8 mouse cellular contexts compared by ENCODE assay signal in genomic region chr3:103573791-103574166, GRCm38 (mm10). TPM values are rescaled to one million over a fixed set of nuclear protein-coding genes. Genes with fewer than 3 reads are reported as not detected.
DNase-seq lines count a peak whose midpoint lies in the region; ATAC-seq lines count a peak whose summit lies in the region.

No protein-coding gene starts in this region.

- H3K4me1 ChIP-seq in heart, embryonic 10.5 days: peaks cover 31% of the 10 kb centered on the region
- H3K4me1 ChIP-seq in kidney, embryonic 16.5 days (ENCODE audit: insufficient read depth, low read length): peaks cover 16% of the 10 kb centered on the region
- peaks cover 47% of the 10 kb centered on the region for H3K4me1 ChIP-seq in midbrain, embryonic 10.5 days

- DNase-seq in urinary bladder, postnatal 14 days (ENCODE audit: low spot score): peak; percentile 70
- DNase-seq in urinary bladder, adult 2 months (ENCODE audit: low spot score): no peak
- peak; percentile 39 to 48 for DNase-seq in cerebellum, postnatal 10 days
- peak; percentile 92 for DNase-seq in heart, embryonic 10.5 days (ENCODE audit: low spot score)
- peak; percentile 79 for DNase-seq in midbrain, embryonic 10.5 days (ENCODE audit: low spot score)
- peak; percentile 18 to 36 for DNase-seq in thymus, adult 18-20 months
- no peak for DNase-seq in right cerebral cortex, postnatal 36 days (ENCODE audit: low spot score in 2 of 2)

- H3K27me3 ChIP-seq in heart, embryonic 10.5 days (ENCODE audit: insufficient read depth, poor library complexity, severe bottlenecking): peaks cover 81% of the 10 kb centered on the region
- H3K27me3 ChIP-seq in kidney, embryonic 16.5 days (ENCODE audit: insufficient read depth, low read length): peaks cover 72% of the 10 kb centered on the region
- H3K27me3 ChIP-seq in midbrain, embryonic 10.5 days (ENCODE audit: low read depth, poor library complexity, severe bottlenecking): peaks cover 87% of the 10 kb centered on the region

- WGBS in heart, embryonic 10.5 days: under 1% methylated on average over 14 of the region's 14 CpGs
- WGBS in kidney, embryonic 16.5 days: 1% methylated on average over 14 of the region's 14 CpGs
- 1% methylated on average over 14 of the region's 14 CpGs for WGBS in midbrain, embryonic 10.5 days

- H3K4me2 ChIP-seq in kidney, embryonic 16.5 days (replicated peaks; ENCODE audit: low read depth, low read length): no peak overlapping the region

- no peak overlapping the region for H3K9ac ChIP-seq in kidney, embryonic 16.5 days (replicated peaks; ENCODE audit: low read length)

- no peak overlapping the region for H3K27ac ChIP-seq in heart, embryonic 10.5 days
- no peak overlapping the region for H3K27ac ChIP-seq in kidney, embryonic 16.5 days (ENCODE audit: low read length)
- no peak overlapping the region for H3K27ac ChIP-seq in midbrain, embryonic 10.5 days (replicated peaks)

- peak; percentile 66 for ATAC-seq in kidney, embryonic 16.5 days (ENCODE audit: low FRiP score, low TSS enrichment)

- H3K4me3 ChIP-seq in heart, embryonic 10.5 days: peak overlapping the region; percentile 16; the same call in 1 of the 2 replicates
- no peak overlapping the region for H3K4me3 ChIP-seq in kidney, embryonic 16.5 days (ENCODE audit: low read length)
- H3K4me3 ChIP-seq in midbrain, embryonic 10.5 days: peak overlapping the region; percentile 38

- no peaks in the 10 kb centered on the region for H3K9me3 ChIP-seq in heart, embryonic 10.5 days
- no peaks in the 10 kb centered on the region for H3K9me3 ChIP-seq in kidney, embryonic 16.5 days (ENCODE audit: low read length)
- H3K9me3 ChIP-seq in midbrain, embryonic 10.5 days (replicated peaks): no peaks in the 10 kb centered on the region

- no peaks in the 10 kb centered on the region for H3K36me3 ChIP-seq in heart, embryonic 10.5 days
- H3K36me3 ChIP-seq in kidney, embryonic 16.5 days (ENCODE audit: insufficient read depth, low read length): no peaks in the 10 kb centered on the region
- no peaks in the 10 kb centered on the region for H3K36me3 ChIP-seq in midbrain, embryonic 10.5 days

RNA-seq across cellular contexts. Expression of gene Syt6, which starts 1.3 kb away (rescaled TPM):
- polyA plus RNA-seq in urinary bladder, adult 2 months (2012; rRNA removed): 0.01 and 0.03 TPM in 2 replicates
- 0.34 and 0.51 TPM in 2 replicates for polyA plus RNA-seq in heart, embryonic 10.5 days (2016; fragmentation: Nextera tagmentation; extraction: Ambion mirVana)
- 0.10 and 0.17 TPM in 2 replicates for polyA plus RNA-seq in kidney, embryonic 16.5 days (2015; fragmentation: Nextera tagmentation; extraction: Ambion mirVana)
- 0.74 and 2.3 TPM in 2 replicates for polyA plus RNA-seq in midbrain, embryonic 10.5 days (2016; fragmentation: Nextera tagmentation; extraction: Ambion mirVana)

Comparison
In these comparisons a context has a peak if more than half of its experiments do, and no peak if none do; other contexts are left out.
1. DNase-seq: peak in urinary bladder, postnatal 14 days (single experiment), cerebellum, postnatal 10 days (2 of 2), heart, embryonic 10.5 days (single experiment), midbrain, embryonic 10.5 days (single experiment) and thymus, adult 18-20 months (2 of 2); none in urinary bladder, adult 2 months (single experiment) and right cerebral cortex, postnatal 36 days (0 of 2).